Mouse (Mus musculus): ENCODE data around the gene Zfp872. TPM values are rescaled to one million over a fixed set of nuclear protein-coding genes. Genes with fewer than 3 reads are reported as not detected.
"Not testable (repeated sequence)": the region's sequence is repeated elsewhere in the genome, so short reads cannot be mapped to it uniquely, and the experiment has no call there.

Zfp872 gene
- total and polyA plus RNA-seq, 3 experiments = not detected

- no peak for TF ChIP-seq PAX5 (IDR thresholded peaks at IDR 0.05; ENCODE audit: low read length)
- peak; percentile 78 for TF ChIP-seq POLR2AphosphoS2 (IDR thresholded peaks at IDR 0.05; ENCODE audit: low read depth, low read length)
- TF ChIP-seq NELFE (IDR thresholded peaks at IDR 0.05; ENCODE audit: low read depth, low read length) = peak; percentile 92
- peak in 1 of 2 experiments; percentile 74; a peak in 2 of 4 replicates for TF ChIP-seq CTCF (conservative IDR thresholded peaks at IDR 0.05 in 1 of 2, IDR thresholded peaks at IDR 0.05 in 1 of 2; ENCODE audit: low read depth in 2 of 2, low read length in 2 of 2)
- peak; percentile 73; the same call in 1 of the 2 replicates for TF ChIP-seq TCF12 (IDR thresholded peaks at IDR 0.05; ENCODE audit: low read depth, low read length)
- peak; percentile 74 for TF ChIP-seq TBP (conservative IDR thresholded peaks at IDR 0.05; ENCODE audit: low read depth, low read length)
Measured at GRCm38 (mm10) chr9:22225581-22226388, 37.9 kb downstream of the Zfp872 start, which contains the start of gene Zfp809 (continued).

GRCm38 (mm10) chr9:22226389-22226673, 38.4 kb downstream of the Zfp872 start:
- dilution Hi-C loops (cut with MboI; ENCODE audit: extremely low pct_ligation_motif_present, extremely low pct_unique_long_range_greater_than_20kb, low sequenced_read_pairs); H3K27me3 ChIP-seq (replicated peaks); H3K27ac ChIP-seq (ENCODE audit: insufficient read depth, low read depth); H3K9me3 ChIP-seq (replicated peaks; ENCODE audit: low read length); H3K4me1 ChIP-seq (ENCODE audit: control insufficient read depth in 1 of 2, insufficient read depth in 2 of 2); DNase-seq (ENCODE audit: extremely low read depth); H3K36me3 ChIP-seq (replicated peaks in 1 of 2; ENCODE audit: control insufficient read depth in 1 of 2, insufficient read depth in 1 of 2, low read length in 1 of 2); H3K79me2 ChIP-seq (replicated peaks; ENCODE audit: control insufficient read depth, extremely low read depth, insufficient read depth, poor library complexity, severe bottlenecking): not testable (repeated sequence)
- in situ Hi-C loops (cut with MboI; ENCODE audit: low pct_ligation_motif_present, low pct_unique_long_range_greater_than_20kb, low sequenced_read_pairs) = loop anchor here (5.0 kb wide), 1 partner anchor 81 kb away; the partner anchor contains the start of gene Zfp810
- Histone ChIP-seq H3K4me3 (replicated peaks in 1 of 3; ENCODE audit: low read depth in 2 of 3, low read length in 2 of 3, poor library complexity in 1 of 3) (peak overlapping the region; percentile 79 to 90 (median 90)), H3K4me2 (ENCODE audit: insufficient read depth, low read depth, poor library complexity, severe bottlenecking) (peak overlapping the region; percentile 65; the same call in 1 of the 2 replicates), H3K9ac (ENCODE audit: insufficient read depth, low read depth) (peak overlapping the region; percentile 83; the same call in 1 of the 2 replicates)
- peak; percentile 6; the same call in 1 of the 2 replicates for TF ChIP-seq ZNF384 (IDR thresholded peaks at IDR 0.05; ENCODE audit: low read depth, low read length)

GRCm38 (mm10) chr9:22226846-22227245, 39.0 kb downstream of the Zfp872 start:
- Histone ChIP-seq H3K9me3 (replicated peaks; ENCODE audit: low read length) (no peaks in the 10 kb centered on the region), H3K9ac (ENCODE audit: insufficient read depth, low read depth) (no peak overlapping the region), H3K4me2 (ENCODE audit: insufficient read depth, low read depth, poor library complexity, severe bottlenecking) (no peak overlapping the region), H3K4me3 (replicated peaks in 1 of 3; ENCODE audit: low read depth in 2 of 3, low read length in 2 of 3, poor library complexity in 1 of 3) (no peak overlapping the region), H3K36me3 (replicated peaks in 1 of 2; ENCODE audit: control insufficient read depth in 1 of 2, insufficient read depth in 1 of 2, low read length in 1 of 2) (peaks cover 0 to 12% of the 10 kb centered on the region in 2 experiments), H3K79me2 (replicated peaks; ENCODE audit: control insufficient read depth, extremely low read depth, insufficient read depth, poor library complexity, severe bottlenecking) (peaks cover 11% of the 10 kb centered on the region), H3K4me1 (ENCODE audit: control insufficient read depth in 1 of 2, insufficient read depth in 2 of 2) (no peaks in the 10 kb centered on the region), H3K27ac (ENCODE audit: insufficient read depth, low read depth) (no peak overlapping the region), H3K27me3 (replicated peaks) (no peaks in the 10 kb centered on the region)
- TF ChIP-seq RAD21 (IDR thresholded peaks at IDR 0.05; ENCODE audit: low read depth, low read length) (no peak), UBTF (IDR thresholded peaks at IDR 0.05; ENCODE audit: low read depth, low read length) (no peak), ZKSCAN1 (IDR thresholded peaks at IDR 0.05; ENCODE audit: borderline replicate concordance, low read depth, low read length) (no peak), ELF1 (IDR thresholded peaks at IDR 0.05; ENCODE audit: low read depth, low read length) (no peak), ZNF384 (IDR thresholded peaks at IDR 0.05; ENCODE audit: low read depth, low read length) (no peak), GABPA (IDR thresholded peaks at IDR 0.05; ENCODE audit: insufficient replicate concordance, low read depth, low read length) (no peak), NRF1 (IDR thresholded peaks at IDR 0.05; ENCODE audit: low read depth, low read length) (no peak), ETS1 (conservative IDR thresholded peaks at IDR 0.05; ENCODE audit: low read depth, low read length) (no peak)
- dilution Hi-C loops (cut with MboI; ENCODE audit: extremely low pct_ligation_motif_present, extremely low pct_unique_long_range_greater_than_20kb, low sequenced_read_pairs) = no loop called here
- no peak for DNase-seq (ENCODE audit: extremely low read depth)
- in situ Hi-C loops (cut with MboI; ENCODE audit: low pct_ligation_motif_present, low pct_unique_long_range_greater_than_20kb, low sequenced_read_pairs) = loop anchor here (5.0 kb wide), 1 partner anchor 80 kb away; the partner anchor contains the start of gene Zfp810
